Mouse (Mus musculus): ENCODE data around the gene Skp2.
A peak's percentile ranks its signal among the peaks of the same experiment; 100 is the strongest.

Gene Skp2

DNA sequence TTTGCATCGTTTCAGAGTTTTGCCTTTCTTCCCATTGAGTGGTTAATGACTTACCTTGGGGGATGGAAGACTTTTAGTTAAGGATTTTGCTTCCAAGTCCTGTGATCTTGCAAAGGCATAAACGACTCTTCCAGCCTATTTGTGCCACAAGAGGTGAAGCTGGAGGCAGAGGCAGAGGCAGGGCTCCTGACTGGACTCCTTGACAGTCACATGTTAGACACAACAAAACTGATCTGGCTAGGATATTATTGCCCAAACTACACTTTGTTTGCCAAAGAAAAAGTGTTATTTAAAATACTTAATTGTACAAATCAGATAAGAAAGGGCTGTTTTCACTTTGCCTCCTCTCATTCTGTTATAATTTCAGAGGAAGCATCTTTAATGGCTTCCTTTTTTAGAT, 81.1 kb downstream of the Skp2 start:
- no peak for DNase-seq

DNA sequence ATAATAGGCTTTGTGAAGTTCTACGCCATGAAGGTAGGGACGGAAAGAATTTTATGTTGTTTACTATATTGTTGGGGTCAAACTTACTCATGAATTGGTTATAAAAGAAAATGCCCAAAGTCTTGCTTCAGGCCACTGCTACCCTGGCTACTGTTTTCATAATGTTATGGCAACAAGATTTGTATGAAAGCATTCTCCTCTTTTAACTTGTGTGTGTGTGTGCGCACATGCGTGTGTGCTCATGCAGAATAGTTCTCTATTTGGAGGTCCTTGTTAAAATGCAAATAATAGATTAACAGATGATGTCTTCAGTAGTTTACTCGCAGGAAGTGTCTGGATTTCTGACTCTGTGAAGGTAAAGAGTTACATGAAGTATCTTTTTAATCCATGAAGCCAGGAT, 81.5 kb downstream of the Skp2 start:
- no peak for DNase-seq

DNA sequence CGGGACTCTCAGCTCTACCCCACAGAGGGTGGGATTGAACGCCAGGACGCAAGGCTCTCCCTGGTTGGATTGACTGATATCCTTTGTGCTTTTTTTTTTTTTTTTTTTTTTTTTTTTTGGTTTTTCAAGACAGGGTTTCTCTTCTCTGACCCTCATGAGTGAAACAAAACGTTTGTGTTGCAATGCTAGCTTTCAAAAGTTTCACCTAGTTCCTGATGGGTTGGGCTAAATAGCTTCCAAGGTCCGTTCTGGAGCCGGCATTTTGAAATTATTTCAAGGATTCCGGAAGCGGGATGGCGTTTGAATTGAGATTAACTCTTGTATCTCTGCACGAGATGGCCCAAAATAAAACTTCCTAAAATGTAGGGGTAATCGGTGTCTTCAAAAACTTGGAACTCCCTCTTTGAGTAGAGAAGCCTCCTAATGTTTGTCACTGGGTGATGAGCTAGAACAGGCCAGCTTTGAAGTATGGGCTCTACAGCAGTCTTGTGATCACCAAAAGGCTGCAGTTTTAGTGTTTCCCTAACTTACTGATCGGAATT, 82.1 kb downstream of the Skp2 start:
- DNase-seq, result no peak

DNA sequence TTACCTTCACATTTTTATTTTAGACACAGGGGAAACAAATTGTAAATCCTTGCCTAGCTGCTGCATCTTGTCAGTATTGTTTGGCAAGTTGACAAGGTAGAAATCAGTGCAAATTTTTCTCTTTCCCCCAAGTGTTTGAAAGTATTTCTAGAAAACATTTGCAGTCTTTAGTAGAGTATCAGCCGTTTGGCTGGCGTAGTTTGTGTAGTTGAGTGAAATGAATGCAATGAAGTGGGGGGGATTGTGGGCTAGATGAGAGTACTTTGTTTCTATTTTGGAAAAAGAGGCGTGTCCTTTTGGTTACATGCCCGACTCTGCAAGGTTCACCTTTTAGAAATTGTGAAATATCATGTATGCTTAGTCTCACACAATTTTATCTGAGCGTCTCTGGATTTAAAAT, 82.6 kb downstream of the Skp2 start:
- no peak for DNase-seq

- DNase-seq, result peak; percentile 56 to 60
These were observed 83.4 kb downstream of the Skp2 start for GRCm38 (mm10) chr15:9071556-9072544.

DNA sequence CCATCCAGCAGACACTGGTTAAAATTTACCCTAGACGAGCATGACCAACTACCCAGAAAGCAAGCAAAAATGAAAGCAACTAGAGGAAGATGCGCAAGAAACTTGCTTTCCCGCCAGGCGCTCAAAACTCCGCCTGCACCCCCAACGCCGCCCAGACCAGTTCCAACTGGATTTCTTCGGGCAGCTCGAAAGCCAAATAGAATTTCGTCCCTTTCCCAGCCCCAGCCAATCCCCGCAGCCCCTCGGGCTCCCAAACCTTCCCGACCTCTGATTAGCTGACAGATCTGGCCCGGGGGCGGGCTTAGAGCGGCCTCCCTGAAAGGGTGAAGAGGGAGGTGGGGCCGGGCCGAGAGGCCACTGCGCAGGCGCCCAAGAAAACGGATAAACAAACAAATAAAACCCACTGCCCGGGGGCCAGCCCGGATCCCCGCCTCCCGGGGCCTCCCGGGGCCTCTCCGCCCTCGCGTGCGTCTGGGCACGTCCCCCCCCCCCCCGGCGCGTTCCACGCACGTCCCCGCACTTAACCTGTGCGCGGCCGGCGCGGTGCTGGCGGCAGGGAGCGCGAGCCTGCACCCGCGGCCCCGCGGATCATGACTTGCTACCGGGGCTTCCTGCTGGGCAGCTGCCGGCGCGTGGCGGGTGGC, 84.2 kb downstream of the Skp2 start, which contains the start of gene Nadk2:
Gene Nadk2, plus strand, starts transcription at position 349 of the 644 bp plus-strand sequence.
- DNase-seq, result peak; percentile 98

GRCm38 (mm10) chr15:9070353-9070752, 84.9 kb downstream of the Skp2 start:
- DNase-seq, result no peak

DNA sequence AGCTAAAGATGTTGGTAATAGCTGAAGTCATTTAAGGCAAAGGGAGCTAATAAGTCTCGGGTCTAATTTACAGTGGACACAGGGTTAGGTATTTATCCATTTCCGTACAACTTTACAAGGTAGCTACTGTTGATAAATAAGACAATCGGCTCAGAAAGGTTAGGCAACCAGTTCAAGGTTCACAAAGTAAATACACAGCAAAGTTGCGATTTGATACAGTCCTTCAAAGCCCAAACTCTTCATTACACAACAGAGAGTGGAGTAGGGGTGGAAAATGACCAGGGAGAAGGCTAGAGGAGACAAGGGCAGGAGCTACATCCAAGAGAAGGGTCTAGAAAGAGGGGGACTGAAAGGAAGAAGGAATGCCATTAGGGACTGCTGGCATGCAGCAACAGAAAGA, 86.3 kb downstream of the Skp2 start:
- no peak for DNase-seq
